Mouse (Mus musculus): ENCODE measurements around the gene Pfpl.

Gene Pfpl

DNA sequence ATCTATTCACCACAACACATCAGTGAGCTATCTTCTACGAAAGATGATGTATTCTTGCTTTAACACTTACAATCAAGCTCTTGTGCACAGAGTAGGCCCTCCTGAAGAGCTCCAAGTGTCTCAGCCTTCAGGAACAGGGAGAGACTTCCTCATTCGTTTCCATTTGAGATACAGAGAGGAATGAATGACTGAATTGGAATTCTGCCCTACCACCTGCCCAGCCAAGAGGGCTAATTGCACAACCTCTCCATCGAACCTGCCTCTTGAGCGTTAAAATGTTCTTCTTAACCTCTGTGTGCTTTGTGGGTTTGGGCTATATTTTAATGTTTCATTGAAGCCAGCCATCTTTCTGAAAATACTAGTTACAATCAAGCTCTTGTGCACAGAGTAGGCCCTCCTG, 37.0 kb downstream of the Pfpl start:
- DNase-seq (ENCODE audit: low spot score), result peak; percentile 77

DNA sequence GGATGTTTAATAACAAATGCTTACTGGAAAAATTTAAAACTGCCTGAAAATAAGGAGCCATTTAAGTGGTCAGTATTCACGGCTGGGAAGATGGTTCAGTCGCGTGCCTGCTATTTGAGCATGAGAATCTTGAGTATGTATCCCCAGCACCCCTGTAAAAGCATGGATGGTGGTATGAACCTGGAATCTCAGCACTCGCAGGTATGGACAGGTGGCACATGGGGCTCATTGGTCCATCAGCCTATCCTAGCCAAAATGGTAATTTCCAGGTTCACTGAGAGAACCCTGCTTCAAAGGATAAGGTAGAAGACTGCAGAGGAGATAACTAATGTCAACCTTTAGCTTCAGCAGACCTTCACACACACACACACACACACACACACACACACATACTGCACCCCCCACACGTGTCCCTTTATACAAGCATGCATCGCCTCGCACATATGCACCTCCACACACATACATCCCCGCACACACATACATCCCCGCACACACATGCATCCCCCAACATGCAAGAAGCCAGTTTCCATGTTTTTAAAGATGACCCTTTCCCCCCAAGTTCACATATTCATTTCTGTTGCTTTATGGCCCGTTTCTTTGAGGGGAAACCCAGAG, 37.9 kb downstream of the Pfpl start:
- DNase-seq (ENCODE audit: low spot score), result no peak

- DNase-seq (ENCODE audit: low spot score), result peak; percentile 78
Observed at GRCm38 (mm10) chr19:12466204-12466603, 38.5 kb downstream of the Pfpl start.

DNA sequence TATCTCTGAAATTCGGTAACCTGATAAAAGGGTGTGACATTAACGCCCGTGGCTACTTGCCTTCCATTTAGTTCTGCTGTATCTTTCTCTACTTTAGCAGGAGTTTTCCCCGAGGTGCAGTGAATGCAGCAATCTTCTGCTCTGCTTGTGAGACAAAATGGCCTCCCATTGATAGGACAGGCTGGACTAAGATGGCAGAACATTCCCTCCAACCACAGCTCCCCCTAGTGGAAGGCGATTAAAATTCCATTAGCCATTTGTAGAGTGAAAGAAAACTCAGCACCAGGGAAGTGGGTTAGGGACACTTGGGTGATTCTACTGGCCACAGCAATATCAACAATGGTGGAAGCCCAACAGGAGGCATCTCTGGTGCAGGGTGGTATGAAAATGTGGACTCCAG, 39.7 kb downstream of the Pfpl start:
- peak; percentile 61 for DNase-seq (ENCODE audit: low spot score)

GRCm38 (mm10) chr19:12471866-12472265, 44.2 kb downstream of the Pfpl start:
- DNase-seq (ENCODE audit: low spot score), result peak; percentile 53

- no peak for DNase-seq (ENCODE audit: low spot score)
Observed at GRCm38 (mm10) chr19:12472381-12472976, 44.8 kb downstream of the Pfpl start.

DNA sequence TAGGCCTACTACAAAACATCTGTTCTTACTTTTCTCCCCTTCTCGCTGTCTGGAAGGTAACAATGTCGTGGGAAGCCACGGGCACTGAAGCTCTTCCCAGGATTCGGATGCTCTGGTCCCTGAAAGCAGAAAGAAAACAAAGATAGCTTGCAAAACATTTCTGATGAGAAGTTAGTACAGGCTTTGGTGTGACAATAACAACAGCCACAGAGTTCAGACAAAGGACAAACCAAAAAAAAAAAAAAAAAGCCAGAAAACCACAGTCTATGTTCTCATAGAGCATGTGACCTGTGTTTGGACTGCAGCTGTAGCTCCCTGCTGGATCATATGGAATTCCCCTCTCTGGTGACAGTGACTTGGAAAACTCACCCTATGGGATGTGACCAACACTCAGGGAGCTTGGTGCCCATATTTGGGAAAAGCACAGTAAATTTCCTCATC, 45.5 kb downstream of the Pfpl start:
- DNase-seq (ENCODE audit: low spot score), result no peak

- DNase-seq (ENCODE audit: low spot score), result no peak
Observed at GRCm38 (mm10) chr19:12473951-12474350, 46.2 kb downstream of the Pfpl start.

- peak; percentile 90 for DNase-seq (ENCODE audit: low spot score)
Observed at GRCm38 (mm10) chr19:12475380-12476250, 47.9 kb downstream of the Pfpl start.

DNA sequence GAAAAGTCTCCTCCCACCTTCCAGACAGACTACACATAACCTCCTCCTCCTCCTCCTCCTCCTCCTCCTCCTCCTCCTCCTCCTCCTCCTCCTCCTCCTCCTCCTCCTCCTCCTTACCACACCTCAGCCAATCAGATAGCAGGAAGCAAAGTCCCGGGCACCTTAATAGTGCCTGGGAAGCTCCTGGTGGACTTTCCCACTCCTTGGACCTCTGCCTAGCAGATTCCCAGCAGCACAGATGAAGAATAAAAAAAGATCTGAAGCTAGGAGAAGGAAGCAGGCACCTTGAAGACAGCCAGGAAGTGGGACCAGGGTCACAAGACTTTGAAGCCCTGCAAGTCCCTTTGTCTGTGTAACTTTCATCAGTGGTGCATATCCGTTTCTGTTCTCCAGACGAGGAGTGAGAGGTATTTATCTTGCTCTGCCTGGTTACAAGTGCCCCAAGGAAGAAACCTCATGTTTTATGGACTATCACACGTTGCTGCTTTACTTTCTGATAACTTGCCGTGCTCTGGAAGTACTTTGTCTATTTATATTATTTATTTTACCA, 49.1 kb downstream of the Pfpl start:
- no peak for DNase-seq (ENCODE audit: low spot score)

GRCm38 (mm10) chr19:12478369-12478768, 50.7 kb downstream of the Pfpl start:
- DNase-seq (ENCODE audit: low spot score), result no peak

All from lung, postnatal 25 days (tissue).